Mouse (Mus musculus) midbrain, embryonic 14.5 days (tissue): ENCODE measurements around the gene Cdon. TPM values are rescaled to one million over a fixed set of nuclear protein-coding genes. Genes with fewer than 3 reads are reported as not detected.

Source experiments
- ATAC-seq: fragments of 200-750 bp; cut with Nextera tagmentation; 2 replicates; pipeline ENCODE4 v1.8.0; 2017; ENCODE audit warnings: moderate number of reproducible peaks, moderate library complexity; ENCODE audit not compliant: low FRiP score, low TSS enrichment
- DNase-seq: peaks from one replicate; pipeline ENCODE4 v3.0.0-alpha.2; 2015
- H3K27ac ChIP-seq: fragments of 300-500 bp; sonication (generic); replicated peaks from 2 replicates; pipeline ENCODE4 v1.5.1; 2014; ENCODE audit warnings: mild to moderate bottlenecking, low read depth, low read length, moderate library complexity
- H3K27me3 ChIP-seq: fragments of 300-500 bp; sonication (generic); 2 replicates; pipeline ENCODE4 v1.6.1; 2014; ENCODE audit warnings: low read length, control low read depth, mixed read lengths; ENCODE audit not compliant: control insufficient read depth, insufficient read depth
- H3K36me3 ChIP-seq: fragments of 300-500 bp; sonication (generic); 2 replicates; pipeline ENCODE4 v1.6.1; 2014; ENCODE audit warnings: low read length, control low read depth; ENCODE audit not compliant: control insufficient read depth, insufficient read depth
- H3K4me1 ChIP-seq: fragments of 300-500 bp; sonication (generic); 2 replicates; pipeline ENCODE4 v1.6.1; 2014; ENCODE audit warnings: mild to moderate bottlenecking, antibody characterized with exemption, low read length, control low read depth; ENCODE audit not compliant: control insufficient read depth, insufficient read depth
- H3K4me2 ChIP-seq: fragments of 300-500 bp; sonication (generic); 2 replicates; pipeline ENCODE4 v1.6.1; 2014; ENCODE audit warnings: mild to moderate bottlenecking, low read length, moderate library complexity
- H3K4me3 ChIP-seq: fragments of 300-500 bp; sonication (generic); replicated peaks from 2 replicates; pipeline ENCODE4 v1.5.1; 2014; ENCODE audit warnings: low read depth, low read length
- H3K9ac ChIP-seq: fragments of 300-500 bp; sonication (generic); replicated peaks from 2 replicates; pipeline ENCODE4 v1.6.1; 2014; ENCODE audit warnings: mild to moderate bottlenecking, low read length, moderate library complexity
- H3K9me3 ChIP-seq: fragments of 300-500 bp; sonication (generic); 2 replicates; pipeline ENCODE4 v1.6.1; 2016; ENCODE audit warnings: low read length, control low read depth, mixed read lengths; ENCODE audit not compliant: control insufficient read depth
- WGBS: fragments of 180-500 bp; shearing (Covaris S2); extraction: QIAGEN DNeasy Blood & Tissue Kit; methylation state at CpG from one replicate; pipeline ENCODE4 v1.1.7; 2014; 5-methylcytosine and 5-hydroxymethylcytosine counted together
- polyA plus RNA-seq: library from polyadenylated mRNA; unstranded; fragments of >200 nt; fragmentation: Nextera tagmentation; extraction: Ambion mirVana; gene quantifications from 2 replicates; pipeline ENCODE4 v1.2.1, GENCODE M21; 2014

Gene Cdon
- 3.5 and 6.4 TPM in 2 replicates for polyA plus RNA-seq

- WGBS, result under 1% methylated on average over 93 of the region's 97 CpGs
- H3K4me1 ChIP-seq, result peaks cover 28% of the 10 kb centered on the region
- DNase-seq (peak; percentile 96), ATAC-seq (peak; percentile 93)
- H3K36me3 ChIP-seq, result no peaks in the 10 kb centered on the region
- H3K4me3 ChIP-seq, result peak within 1 kb of the TSS; percentile 96
- peak within 1 kb of the TSS; percentile 55 for H3K4me2 ChIP-seq
- H3K9ac ChIP-seq, result peak within 1 kb of the TSS; percentile 95
- no peaks in the 10 kb centered on the region for H3K9me3 ChIP-seq
- peaks cover 4% of the 10 kb centered on the region for H3K27me3 ChIP-seq
- peak within 1 kb of the TSS; percentile 97 for H3K27ac ChIP-seq
Measured at GRCm38 (mm10) chr9:35420805-35421719, at the start of gene Cdon. TSS of gene Cdon (plus strand) at chr9:35421128.

- Histone ChIP-seq H3K27me3 (no peaks in the 10 kb centered on the region), H3K4me3 (no peak overlapping the region), H3K4me2 (no peak overlapping the region), H3K9ac (no peak overlapping the region), H3K9me3 (no peaks in the 10 kb centered on the region), H3K36me3 (no peaks in the 10 kb centered on the region), H3K27ac (0 out of 2 replicates have a peak overlapping the region, but pooled peaks have one; percentile 1), H3K4me1 (peaks cover 10% of the 10 kb centered on the region)
- ATAC-seq, result peak; percentile 79
- peak; percentile 65 for DNase-seq
- WGBS, result 7% methylated on average over 9 of the region's 9 CpGs
Measured at GRCm38 (mm10) chr9:35372324-35373101, 48.4 kb upstream of the Cdon start.

GRCm38 (mm10) chr9:35377916-35378315 lies 43.0 kb upstream of the Cdon start:
- Histone ChIP-seq H3K9ac (no peak overlapping the region), H3K4me1 (no peaks in the 10 kb centered on the region), H3K4me2 (no peak overlapping the region), H3K9me3 (no peaks in the 10 kb centered on the region), H3K4me3 (no peak overlapping the region), H3K36me3 (no peaks in the 10 kb centered on the region), H3K27ac (no peak overlapping the region), H3K27me3 (no peaks in the 10 kb centered on the region)
- 72% methylated on average over 2 of the region's 2 CpGs for WGBS
- ATAC-seq (no peak), DNase-seq (no peak)

- ATAC-seq (no peak), DNase-seq (no peak)
- no peak overlapping the region for H3K27ac ChIP-seq
- no peak overlapping the region for H3K4me2 ChIP-seq
- H3K36me3 ChIP-seq, result no peaks in the 10 kb centered on the region
- no peak overlapping the region for H3K9ac ChIP-seq
- H3K4me1 ChIP-seq, result no peaks in the 10 kb centered on the region
- H3K4me3 ChIP-seq, result no peak overlapping the region
- 48% methylated on average over 3 of the region's 3 CpGs for WGBS
- no peaks in the 10 kb centered on the region for H3K27me3 ChIP-seq
- H3K9me3 ChIP-seq, result no peaks in the 10 kb centered on the region
Measured at GRCm38 (mm10) chr9:35378991-35379390, 41.9 kb upstream of the Cdon start.

- Histone ChIP-seq H3K9ac (no peak overlapping the region), H3K4me2 (no peak overlapping the region), H3K4me1 (peaks cover 25% of the 10 kb centered on the region), H3K4me3 (no peak overlapping the region), H3K27me3 (peaks cover 3% of the 10 kb centered on the region; the same call in 1 of the 2 replicates), H3K9me3 (no peaks in the 10 kb centered on the region), H3K27ac (no peak overlapping the region), H3K36me3 (no peaks in the 10 kb centered on the region)
- 24% methylated on average over 7 of the region's 7 CpGs for WGBS
- ATAC-seq (no peak), DNase-seq (no peak)
Measured at GRCm38 (mm10) chr9:35399896-35400295, 21.0 kb upstream of the Cdon start.

GRCm38 (mm10) chr9:35400398-35400797 lies 20.5 kb upstream of the Cdon start:
- WGBS, result 2% methylated on average over 7 of the region's 7 CpGs
- DNase-seq, result no peak
- H3K4me3 ChIP-seq, result no peak overlapping the region
- H3K9me3 ChIP-seq, result no peaks in the 10 kb centered on the region
- no peak overlapping the region for H3K27ac ChIP-seq
- H3K9ac ChIP-seq, result no peak overlapping the region
- H3K4me1 ChIP-seq, result peaks cover 28% of the 10 kb centered on the region
- peaks cover 3% of the 10 kb centered on the region; the same call in 1 of the 2 replicates for H3K27me3 ChIP-seq
- ATAC-seq, result no peak
- peak overlapping the region; percentile 20 for H3K4me2 ChIP-seq
- H3K36me3 ChIP-seq, result no peaks in the 10 kb centered on the region

GRCm38 (mm10) chr9:35400831-35401230 lies 20.1 kb upstream of the Cdon start:
- no peak overlapping the region for H3K9ac ChIP-seq
- no peak overlapping the region for H3K27ac ChIP-seq
- peaks cover 32% of the 10 kb centered on the region for H3K4me1 ChIP-seq
- under 1% methylated on average over 9 of the region's 9 CpGs for WGBS
- H3K4me3 ChIP-seq, result no peak overlapping the region
- DNase-seq (peak; percentile 75), ATAC-seq (peak; percentile 53)
- H3K27me3 ChIP-seq, result peaks cover 3% of the 10 kb centered on the region; the same call in 1 of the 2 replicates
- no peaks in the 10 kb centered on the region for H3K36me3 ChIP-seq
- H3K4me2 ChIP-seq, result peak overlapping the region; percentile 20
- H3K9me3 ChIP-seq, result no peaks in the 10 kb centered on the region

GRCm38 (mm10) chr9:35402584-35402991 lies 18.3 kb upstream of the Cdon start:
- no peak overlapping the region for H3K4me2 ChIP-seq
- peak; percentile 82 for DNase-seq
- no peaks in the 10 kb centered on the region for H3K36me3 ChIP-seq
- 6% methylated on average over 4 of the region's 4 CpGs for WGBS
- peaks cover 3% of the 10 kb centered on the region; the same call in 1 of the 2 replicates for H3K27me3 ChIP-seq
- no peak overlapping the region; the same call in 1 of the 2 replicates for H3K27ac ChIP-seq
- peaks cover 33% of the 10 kb centered on the region for H3K4me1 ChIP-seq
- peak; percentile 84 for ATAC-seq
- no peak overlapping the region for H3K9ac ChIP-seq
- H3K9me3 ChIP-seq, result no peaks in the 10 kb centered on the region
- no peak overlapping the region for H3K4me3 ChIP-seq
